Mouse (Mus musculus): ENCODE data around the gene Rap1gap2. TPM values are rescaled to one million over a fixed set of nuclear protein-coding genes. Genes with fewer than 3 reads are reported as not detected.

Rap1gap2 gene
- total RNA-seq, 1 experiment from 2014 or later: 194 TPM

GRCm38 (mm10) chr11:74447991-74448403 lies 162.7 kb downstream of the Rap1gap2 start:
- no peak for ATAC-seq (replicated peaks; ENCODE audit: insufficient number of reproducible peaks, low FRiP score, low TSS enrichment, poor library complexity, severe bottlenecking)

- no peak for ATAC-seq (replicated peaks; ENCODE audit: insufficient number of reproducible peaks, low FRiP score, low TSS enrichment, poor library complexity, severe bottlenecking)
Observed at GRCm38 (mm10) chr11:74445591-74445990, 165.1 kb downstream of the Rap1gap2 start.

GRCm38 (mm10) chr11:74443924-74444256 lies 166.8 kb downstream of the Rap1gap2 start:
- ATAC-seq (replicated peaks; ENCODE audit: insufficient number of reproducible peaks, low FRiP score, low TSS enrichment, poor library complexity, severe bottlenecking): no peak

- no peak for ATAC-seq (replicated peaks; ENCODE audit: insufficient number of reproducible peaks, low FRiP score, low TSS enrichment, poor library complexity, severe bottlenecking)
Observed at GRCm38 (mm10) chr11:74443147-74443923, 167.4 kb downstream of the Rap1gap2 start.

GRCm38 (mm10) chr11:74442396-74442795 lies 168.3 kb downstream of the Rap1gap2 start:
- no peak for ATAC-seq (replicated peaks; ENCODE audit: insufficient number of reproducible peaks, low FRiP score, low TSS enrichment, poor library complexity, severe bottlenecking)

GRCm38 (mm10) chr11:74440112-74440511 lies 170.6 kb downstream of the Rap1gap2 start:
- no peak for ATAC-seq (replicated peaks; ENCODE audit: insufficient number of reproducible peaks, low FRiP score, low TSS enrichment, poor library complexity, severe bottlenecking)

- ATAC-seq (replicated peaks; ENCODE audit: insufficient number of reproducible peaks, low FRiP score, low TSS enrichment, poor library complexity, severe bottlenecking): no peak
Observed at GRCm38 (mm10) chr11:74439202-74439601, 171.5 kb downstream of the Rap1gap2 start.

- ATAC-seq (replicated peaks; ENCODE audit: insufficient number of reproducible peaks, low FRiP score, low TSS enrichment, poor library complexity, severe bottlenecking): no peak
Observed at GRCm38 (mm10) chr11:74438249-74438648, 172.5 kb downstream of the Rap1gap2 start.

- ATAC-seq (replicated peaks; ENCODE audit: insufficient number of reproducible peaks, low FRiP score, low TSS enrichment, poor library complexity, severe bottlenecking): no peak
Observed at GRCm38 (mm10) chr11:74435366-74435765, 175.3 kb downstream of the Rap1gap2 start.

GRCm38 (mm10) chr11:74433000-74433399 lies 177.7 kb downstream of the Rap1gap2 start:
- ATAC-seq (replicated peaks; ENCODE audit: insufficient number of reproducible peaks, low FRiP score, low TSS enrichment, poor library complexity, severe bottlenecking): no peak

GRCm38 (mm10) chr11:74429798-74430529 lies 180.8 kb downstream of the Rap1gap2 start:
- ATAC-seq (replicated peaks; ENCODE audit: insufficient number of reproducible peaks, low FRiP score, low TSS enrichment, poor library complexity, severe bottlenecking): no peak

- no peak for ATAC-seq (replicated peaks; ENCODE audit: insufficient number of reproducible peaks, low FRiP score, low TSS enrichment, poor library complexity, severe bottlenecking)
Observed at GRCm38 (mm10) chr11:74426306-74426705, 184.4 kb downstream of the Rap1gap2 start.

- no peak for ATAC-seq (replicated peaks; ENCODE audit: insufficient number of reproducible peaks, low FRiP score, low TSS enrichment, poor library complexity, severe bottlenecking)
Observed at GRCm38 (mm10) chr11:74422019-74422418, 188.7 kb downstream of the Rap1gap2 start.

- ATAC-seq (replicated peaks; ENCODE audit: insufficient number of reproducible peaks, low FRiP score, low TSS enrichment, poor library complexity, severe bottlenecking): no peak
Observed at GRCm38 (mm10) chr11:74421151-74421550, 189.6 kb downstream of the Rap1gap2 start.

- ATAC-seq (replicated peaks; ENCODE audit: insufficient number of reproducible peaks, low FRiP score, low TSS enrichment, poor library complexity, severe bottlenecking): no peak
Observed at GRCm38 (mm10) chr11:74419601-74420000, 191.1 kb downstream of the Rap1gap2 start.

- no peak for ATAC-seq (replicated peaks; ENCODE audit: insufficient number of reproducible peaks, low FRiP score, low TSS enrichment, poor library complexity, severe bottlenecking)
Observed at GRCm38 (mm10) chr11:74415736-74416135, 195.0 kb downstream of the Rap1gap2 start.

- ATAC-seq (replicated peaks; ENCODE audit: insufficient number of reproducible peaks, low FRiP score, low TSS enrichment, poor library complexity, severe bottlenecking): no peak
Observed at GRCm38 (mm10) chr11:74414112-74414511, 196.6 kb downstream of the Rap1gap2 start.

GRCm38 (mm10) chr11:74413449-74413972 lies 197.2 kb downstream of the Rap1gap2 start:
- no peak for ATAC-seq (replicated peaks; ENCODE audit: insufficient number of reproducible peaks, low FRiP score, low TSS enrichment, poor library complexity, severe bottlenecking)

- no peak for ATAC-seq (replicated peaks; ENCODE audit: insufficient number of reproducible peaks, low FRiP score, low TSS enrichment, poor library complexity, severe bottlenecking)
Observed at GRCm38 (mm10) chr11:74412462-74412861, 198.3 kb downstream of the Rap1gap2 start.

GRCm38 (mm10) chr11:74411943-74412342 lies 198.8 kb downstream of the Rap1gap2 start:
- no peak for ATAC-seq (replicated peaks; ENCODE audit: insufficient number of reproducible peaks, low FRiP score, low TSS enrichment, poor library complexity, severe bottlenecking)

Data from monocyte, adult 5-6 weeks (primary cell).